17 mouse cellular contexts compared by ENCODE assay signal in the genomic region with DNA sequence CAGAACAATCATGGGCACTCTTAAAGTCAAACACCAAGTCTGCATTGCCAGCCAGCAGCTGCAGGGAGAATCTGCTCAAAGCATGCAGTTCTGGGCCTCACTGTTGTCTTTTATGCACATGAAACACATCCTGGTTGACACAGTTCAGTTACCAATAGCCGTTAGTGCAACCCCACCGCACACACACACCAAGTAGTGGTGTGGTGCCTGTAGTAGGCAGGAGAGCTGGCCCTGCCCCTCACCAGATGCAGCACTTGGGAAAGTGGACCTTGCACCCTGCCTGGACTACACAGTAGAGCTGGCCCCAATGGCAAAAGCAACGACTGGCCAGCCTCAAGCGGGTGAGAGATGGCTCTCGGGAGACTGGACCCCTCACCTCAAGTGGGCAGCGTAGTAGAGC. TPM values are rescaled to one million over a fixed set of nuclear protein-coding genes. Genes with fewer than 3 reads are reported as not detected.
DNase-seq lines count a peak whose midpoint lies in the region; ATAC-seq and TF ChIP-seq lines count a peak whose summit lies in the region.
"Had no signal": no experiment of that assay in that cellular context is flagged by ENCODE, and none has a peak within 500 bp of the region (broad histone marks: within the 10 kb centered on the region; RNA-seq: fewer than 3 reads in every experiment).

No protein-coding gene starts in this region.

- no peak overlapping the region for H3K4me2 ChIP-seq in kidney, embryonic 15.5 days
- no peak overlapping the region for H3K4me2 ChIP-seq in liver, postnatal 0 days (ENCODE audit: low read depth, low read length)
- H3K4me2 ChIP-seq: forebrain, embryonic 15.5 days; heart, embryonic 12.5 days had no signal

- no peak overlapping the region for H3K27ac ChIP-seq in kidney, embryonic 15.5 days
- H3K27ac ChIP-seq in liver, postnatal 0 days (ENCODE audit: low read depth) = peak overlapping the region; percentile 16; the same call in 1 of the 2 replicates
- H3K27ac ChIP-seq: forebrain, embryonic 15.5 days had no signal

- no peaks in the 10 kb centered on the region for H3K27me3 ChIP-seq in kidney, embryonic 15.5 days
- H3K27me3 ChIP-seq in liver, postnatal 0 days (ENCODE audit: insufficient read depth, low read length) = no peaks in the 10 kb centered on the region
- H3K27me3 ChIP-seq: forebrain, embryonic 15.5 days; heart, embryonic 12.5 days had no signal

- 0 out of 2 replicates have a peak, but pooled peaks cover 3% of the 10 kb centered on the region for H3K4me1 ChIP-seq in kidney, embryonic 15.5 days
- H3K4me1 ChIP-seq in liver, postnatal 0 days (ENCODE audit: insufficient read depth) = peaks cover 2% of the 10 kb centered on the region; the same call in 1 of the 2 replicates
- H3K4me1 ChIP-seq: forebrain, embryonic 15.5 days; heart, embryonic 12.5 days had no signal

- intact Hi-C loops in gastrocnemius, postnatal 14 days (cut with DNase I; ENCODE audit: low total_unique reads) = no loop called here

- TF ChIP-seq EP300 in liver, postnatal 0 days (IDR thresholded peaks at IDR 0.05; ENCODE audit: low read depth) = no peak

- no peaks in the 10 kb centered on the region for H3K9me3 ChIP-seq in kidney, embryonic 15.5 days (replicated peaks)
- H3K9me3 ChIP-seq in liver, postnatal 0 days (ENCODE audit: low read length) = no peaks in the 10 kb centered on the region
- H3K9me3 ChIP-seq: forebrain, embryonic 15.5 days; heart, embryonic 12.5 days had no signal

- H3K9ac ChIP-seq in kidney, embryonic 15.5 days = no peak overlapping the region
- H3K9ac ChIP-seq in liver, postnatal 0 days (replicated peaks) = no peak overlapping the region
- H3K9ac ChIP-seq: forebrain, embryonic 15.5 days; heart, embryonic 12.5 days had no signal

- peak; percentile 54 for ATAC-seq in kidney, embryonic 15.5 days (replicated peaks; ENCODE audit: low FRiP score)
- peak; percentile 55; the same call in 1 of the 2 replicates for ATAC-seq in liver, postnatal 0 days
- ATAC-seq: forebrain, embryonic 15.5 days; midbrain, embryonic 16.5 days had no signal

- no peak overlapping the region for H3K4me3 ChIP-seq in kidney, embryonic 15.5 days (replicated peaks)
- no peak overlapping the region for H3K4me3 ChIP-seq in liver, postnatal 0 days (ENCODE audit: low read depth, low read length)
- H3K4me3 ChIP-seq: forebrain, embryonic 15.5 days; heart, embryonic 12.5 days had no signal

- 74% methylated on average over 6 of the region's 6 CpGs for WGBS in kidney, embryonic 15.5 days
- WGBS in liver, postnatal 0 days (ENCODE audit: insufficient replicate concordance) = 67% methylated on average over 6 of the region's 6 CpGs

- TF ChIP-seq CTCF in liver, postnatal 0 days (IDR thresholded peaks at IDR 0.05; ENCODE audit: low read depth) = no peak

- no peaks in the 10 kb centered on the region for H3K36me3 ChIP-seq in kidney, embryonic 15.5 days
- H3K36me3 ChIP-seq in liver, postnatal 0 days (replicated peaks; ENCODE audit: insufficient read depth, low read length) = no peaks in the 10 kb centered on the region
- H3K36me3 ChIP-seq: forebrain, embryonic 15.5 days; heart, embryonic 12.5 days had no signal

- peak; percentile 34 for DNase-seq in kidney, adult 11 months
- no peak for DNase-seq in kidney, postnatal 14 days
- DNase-seq in liver, postnatal 0 days = peak; percentile 24
- peak; percentile 58 to 72 for DNase-seq in thymus, postnatal 36 days
- no peak for DNase-seq in spleen, postnatal 4 days (ENCODE audit: low spot score in 2 of 2)
- DNase-seq in adrenal gland, adult 18-20 months (ENCODE audit: low spot score in 2 of 2) = no peak
- DNase-seq in gastrocnemius, postnatal 14 days = no peak
- DNase-seq: adrenal gland, adult 2 months; cerebellum, adult 9-10 months; embryo, embryonic 11 days; gastrocnemius, postnatal 25 days; lung, postnatal 4 days; right cerebral cortex, postnatal 4 days had no signal

RNA-seq across cellular contexts. Expression of a gene that starts 5.0 kb away (rescaled TPM):
- 13.0 and 13.7 TPM in 2 replicates for polyA plus RNA-seq in kidney, embryonic 15.5 days (2015; fragmentation: Nextera tagmentation; extraction: Ambion mirVana)
- 2.4 and 2.7 TPM in 2 replicates for polyA plus RNA-seq in liver, postnatal 0 days (2015; fragmentation: Nextera tagmentation; extraction: Ambion mirVana)
- total RNA-seq in adrenal gland, adult 18-20 months (2021) = 1 to 10 TPM; 7.1 to 7.6 TPM
- 1 to 10 TPM; 4.0 to 4.3 TPM for total RNA-seq in gastrocnemius, postnatal 14 days (2021)

RNA-seq across cellular contexts. Expression of a gene that starts 26.4 kb away (rescaled TPM):
- 771 and 828 TPM in 2 replicates for polyA plus RNA-seq in kidney, embryonic 15.5 days (2015; fragmentation: Nextera tagmentation; extraction: Ambion mirVana)
- 446 and 482 TPM in 2 replicates for polyA plus RNA-seq in liver, postnatal 0 days (2015; fragmentation: Nextera tagmentation; extraction: Ambion mirVana)
- total RNA-seq in adrenal gland, adult 18-20 months (2021) = 100 to 1,000 TPM; 715 to 723 TPM
- total RNA-seq in gastrocnemius, postnatal 14 days (2021) = 100 to 1,000 TPM; 648 to 762 TPM

RNA-seq across cellular contexts. Expression of a gene that starts 34.0 kb away (rescaled TPM):
- 19.5 and 19.9 TPM in 2 replicates for polyA plus RNA-seq in kidney, embryonic 15.5 days (2015; fragmentation: Nextera tagmentation; extraction: Ambion mirVana)
- 5.3 and 6.0 TPM in 2 replicates for polyA plus RNA-seq in liver, postnatal 0 days (2015; fragmentation: Nextera tagmentation; extraction: Ambion mirVana)
- total RNA-seq in adrenal gland, adult 18-20 months (2021) = 10 to 100 TPM; 20.9 to 25.2 TPM
- 1 to 10 TPM; 6.2 to 7.2 TPM for total RNA-seq in gastrocnemius, postnatal 14 days (2021)

RNA-seq across cellular contexts. Expression of a gene that starts 44.6 kb away (rescaled TPM):
- 1.6 and 1.9 TPM in 2 replicates for polyA plus RNA-seq in kidney, embryonic 15.5 days (2015; fragmentation: Nextera tagmentation; extraction: Ambion mirVana)
- 0.22 and 0.31 TPM in 2 replicates for polyA plus RNA-seq in liver, postnatal 0 days (2015; fragmentation: Nextera tagmentation; extraction: Ambion mirVana)
- total RNA-seq in adrenal gland, adult 18-20 months (2021) = 1 to 10 TPM; 1.4 to 1.6 TPM
- under 1 TPM; 0.31 to 0.33 TPM for total RNA-seq in gastrocnemius, postnatal 14 days (2021)

Comparison
In these comparisons a context has a peak if more than half of its experiments do, and no peak if none do; other contexts are left out.
1. DNase-seq: peak in kidney, adult 11 months (single experiment), liver, postnatal 0 days (single experiment) and thymus, postnatal 36 days (2 of 2); none in kidney, postnatal 14 days (single experiment), spleen, postnatal 4 days (0 of 2), adrenal gland, adult 18-20 months (0 of 2) and gastrocnemius, postnatal 14 days (single experiment).